Mouse (Mus musculus) lung, postnatal 10 days (tissue): ENCODE measurements at regions not wholly inside any gene's neighbourhood (a gene's known extent, or its start where the extent isn't known, plus 50 kb on each side); places are given as distances from the start of the nearest gene placed in this dataset.
A peak's percentile ranks its signal among the peaks of the same experiment; 100 is the strongest.

Experiments used
- DNase-seq: peaks from one replicate; pipeline ENCODE4 v3.0.0; 2021

- DNase-seq = no peak
Observed at GRCm38 (mm10) chr6:98748618-98749017, 406.1 kb upstream of the Gm765 start.

- DNase-seq = peak; percentile 20
Observed at GRCm38 (mm10) chr6:98746976-98747375, 404.4 kb upstream of the Gm765 start.

GRCm38 (mm10) chr6:98740447-98740846 lies 397.9 kb upstream of the Gm765 start:
- no peak for DNase-seq

GRCm38 (mm10) chr6:98731010-98731530 lies 388.5 kb upstream of the Gm765 start:
- DNase-seq = no peak

GRCm38 (mm10) chr6:98726605-98727144 lies 384.1 kb upstream of the Gm765 start:
- DNase-seq = no peak

- DNase-seq = no peak
Observed at GRCm38 (mm10) chr6:98704887-98705622, 362.5 kb upstream of the Gm765 start.

GRCm38 (mm10) chr6:98697571-98697970 lies 355.0 kb upstream of the Gm765 start:
- no peak for DNase-seq

- DNase-seq = no peak
Observed at GRCm38 (mm10) chr6:98693411-98693810, 350.9 kb upstream of the Gm765 start.

- no peak for DNase-seq
Observed at GRCm38 (mm10) chr6:98690133-98690532, 347.6 kb upstream of the Gm765 start.

- no peak for DNase-seq
Observed at GRCm38 (mm10) chr6:98689395-98689794, 346.8 kb upstream of the Gm765 start.

GRCm38 (mm10) chr6:98688624-98689023 lies 346.1 kb upstream of the Gm765 start:
- no peak for DNase-seq

- DNase-seq = no peak
Observed at GRCm38 (mm10) chr6:98666388-98666989, 323.9 kb upstream of the Gm765 start.

- DNase-seq = no peak
Observed at GRCm38 (mm10) chr6:98651827-98652226, 309.3 kb upstream of the Gm765 start.

GRCm38 (mm10) chr6:98651315-98651714 lies 308.8 kb upstream of the Gm765 start:
- no peak for DNase-seq

- DNase-seq = no peak
Observed at GRCm38 (mm10) chr6:98640316-98640715, 297.8 kb upstream of the Gm765 start.

- no peak for DNase-seq
Observed at GRCm38 (mm10) chr6:98635816-98636215, 293.3 kb upstream of the Gm765 start.

- peak; percentile 48 for DNase-seq
Observed at GRCm38 (mm10) chr6:98632278-98633063, 289.9 kb upstream of the Gm765 start.

- no peak for DNase-seq
Observed at GRCm38 (mm10) chr6:98631269-98631668, 288.7 kb upstream of the Gm765 start.

GRCm38 (mm10) chr6:98629646-98630045 lies 287.1 kb upstream of the Gm765 start:
- DNase-seq = no peak

- DNase-seq = no peak
Observed at GRCm38 (mm10) chr6:98626435-98626834, 283.9 kb upstream of the Gm765 start.

- DNase-seq = peak; percentile 41
Observed at GRCm38 (mm10) chr6:98620886-98621285, 278.3 kb upstream of the Gm765 start.

GRCm38 (mm10) chr6:98613030-98613429 lies 270.5 kb upstream of the Gm765 start:
- DNase-seq = no peak

- DNase-seq = no peak
Observed at GRCm38 (mm10) chr6:98609133-98609532, 266.6 kb upstream of the Gm765 start.
